Mouse (Mus musculus) heart, embryonic 13.5 days (tissue): Measurements from ENCODE around the gene Dnajc7. TPM values are rescaled to one million over a fixed set of nuclear protein-coding genes. Genes with fewer than 3 reads are reported as not detected.

Experiments used
- ATAC-seq: fragments of 200-750 bp; cut with Nextera tagmentation; 2 replicates; pipeline ENCODE4 v1.8.0; 2017; ENCODE audit warnings: moderate TSS enrichment; ENCODE audit not compliant: insufficient number of reproducible peaks, low FRiP score, low TSS enrichment; ENCODE audit errors: extremely low read depth
- H3K27ac ChIP-seq: fragments of 300-500 bp; sonication (generic); replicated peaks from 2 replicates; pipeline ENCODE4 v1.5.1; 2015; ENCODE audit warnings: moderate library complexity, mild to moderate bottlenecking, inconsistent platforms
- H3K27me3 ChIP-seq: fragments of 300-500 bp; sonication (generic); replicated peaks from 2 replicates; pipeline ENCODE4 v1.6.1; 2015; ENCODE audit warnings: mild to moderate bottlenecking, inconsistent platforms
- H3K36me3 ChIP-seq: fragments of 300-500 bp; sonication (generic); 2 replicates; pipeline ENCODE4 v1.6.1; 2015; ENCODE audit warnings: mild to moderate bottlenecking, inconsistent platforms
- H3K4me1 ChIP-seq: fragments of 300-500 bp; sonication (generic); 2 replicates; pipeline ENCODE4 v1.6.1; 2015; ENCODE audit warnings: inconsistent platforms
- H3K4me2 ChIP-seq: fragments of 300-500 bp; sonication (generic); 2 replicates; pipeline ENCODE4 v1.6.1; 2015; ENCODE audit warnings: inconsistent platforms, mild to moderate bottlenecking, moderate library complexity
- H3K4me3 ChIP-seq: fragments of 300-500 bp; sonication (generic); 2 replicates; pipeline ENCODE4 v1.5.1; 2015; ENCODE audit warnings: moderate library complexity, mild to moderate bottlenecking, inconsistent platforms
- H3K9ac ChIP-seq: fragments of 300-500 bp; sonication (generic); 2 replicates; pipeline ENCODE4 v1.6.1; 2015; ENCODE audit warnings: inconsistent platforms, mild to moderate bottlenecking, moderate library complexity
- H3K9me3 ChIP-seq: fragments of 300-500 bp; sonication (generic); 2 replicates; pipeline ENCODE4 v1.6.1; 2016; ENCODE audit warnings: inconsistent platforms
- WGBS: fragments of 180-500 bp; shearing (Covaris S2); methylation state at CpG from one replicate; pipeline ENCODE4 v1.1.7; 2015; ENCODE audit warnings: mixed read lengths; 5-methylcytosine and 5-hydroxymethylcytosine counted together
- polyA plus RNA-seq: library from polyadenylated mRNA; unstranded; fragments of >200 nt; fragmentation: Nextera tagmentation; extraction: Ambion mirVana; gene quantifications from 2 replicates; pipeline ENCODE4 v1.2.1, GENCODE M21; 2015

Dnajc7 gene
- polyA plus RNA-seq, 1 experiment from 2014 or later: 172 TPM

DNA sequence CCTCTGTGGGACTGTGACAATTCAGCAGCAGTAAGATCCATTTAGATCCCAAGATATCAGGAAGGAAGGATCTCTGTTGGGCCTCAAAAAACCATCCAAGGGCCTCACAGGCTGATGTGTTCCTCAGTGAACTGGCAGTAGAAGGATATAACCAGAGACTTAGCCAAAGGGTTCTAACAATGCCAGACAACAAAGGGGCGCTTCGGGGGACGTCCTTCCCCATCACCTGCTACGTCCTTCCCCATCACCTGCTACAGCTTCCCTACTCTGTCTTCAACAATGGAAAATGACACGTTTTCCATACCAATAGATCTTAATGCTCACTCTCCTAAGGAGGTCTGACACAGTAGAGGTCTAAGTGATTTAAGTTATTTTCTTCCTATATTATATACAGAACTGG is 3.6 kb downstream of the Dnajc7 start:
- Histone ChIP-seq H3K4me1 (peaks cover 51% of the 10 kb centered on the region), H3K36me3 (peaks cover 18% of the 10 kb centered on the region; the same call in 1 of the 2 replicates), H3K9ac (no peak overlapping the region), H3K9me3 (no peaks in the 10 kb centered on the region), H3K4me2 (no peak overlapping the region), H3K27me3 (no peaks in the 10 kb centered on the region), H3K27ac (no peak overlapping the region), H3K4me3 (no peak overlapping the region)
- no peak for ATAC-seq
- 86% methylated on average over 5 of the region's 5 CpGs for WGBS

DNA sequence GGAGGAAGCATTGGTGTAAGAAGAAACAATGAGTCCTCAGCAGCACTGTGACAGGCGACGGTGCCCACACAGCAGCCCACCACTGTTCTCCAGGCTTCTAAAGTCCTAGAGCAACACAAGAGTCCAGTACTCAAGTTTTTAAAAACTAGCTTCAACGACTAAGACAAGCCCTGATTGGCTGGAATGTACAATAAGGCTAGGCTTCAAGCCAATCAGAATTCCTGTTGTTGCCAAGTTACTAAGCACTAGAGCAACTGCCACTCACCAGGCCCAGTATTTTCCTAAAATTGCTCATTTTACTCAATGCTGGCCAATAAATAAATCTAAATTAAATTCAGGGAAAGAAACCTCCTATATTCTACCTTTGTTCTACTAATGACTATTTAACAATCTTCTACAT is 6.7 kb downstream of the Dnajc7 start:
- no peak for ATAC-seq
- H3K4me3 ChIP-seq: no peak overlapping the region

DNA sequence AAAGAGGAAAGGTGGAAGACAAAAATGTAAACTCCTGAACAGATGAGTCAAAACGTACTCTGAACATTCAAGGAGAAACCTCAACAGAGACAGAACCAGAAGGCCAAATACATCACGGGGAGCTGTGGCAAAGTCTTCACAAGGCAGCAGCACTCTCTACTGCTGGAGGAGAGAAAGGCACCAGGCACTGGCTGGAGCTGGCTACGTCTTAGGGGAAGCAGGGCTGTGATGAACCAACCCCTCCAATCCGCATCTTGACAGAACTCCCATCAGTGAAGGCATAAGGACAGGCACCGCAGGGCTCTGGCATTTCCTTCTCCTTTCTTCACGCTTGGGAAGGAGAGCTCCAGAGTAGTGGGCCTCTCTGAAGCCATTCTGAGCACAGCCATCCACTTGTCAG is 8.3 kb downstream of the Dnajc7 start:
- no peaks in the 10 kb centered on the region for H3K27me3 ChIP-seq
- ATAC-seq: no peak
- peaks cover 32% of the 10 kb centered on the region for H3K36me3 ChIP-seq
- peaks cover 60% of the 10 kb centered on the region for H3K4me1 ChIP-seq
- 85% methylated on average over 6 of the region's 6 CpGs for WGBS
- no peak overlapping the region for H3K27ac ChIP-seq
- H3K4me3 ChIP-seq: no peak overlapping the region
- H3K4me2 ChIP-seq: no peak overlapping the region
- H3K9ac ChIP-seq: no peak overlapping the region
- no peaks in the 10 kb centered on the region for H3K9me3 ChIP-seq

More for the DNA sequence above, 6.7 kb downstream of the Dnajc7 start:
- Histone ChIP-seq H3K27me3 (no peaks in the 10 kb centered on the region), H3K4me1 (peaks cover 70% of the 10 kb centered on the region), H3K4me2 (no peak overlapping the region), H3K9ac (no peak overlapping the region), H3K9me3 (no peaks in the 10 kb centered on the region), H3K27ac (no peak overlapping the region), H3K36me3 (peaks cover 20% of the 10 kb centered on the region; the same call in 1 of the 2 replicates)
- 77% methylated on average over 3 of the region's 3 CpGs for WGBS

DNA sequence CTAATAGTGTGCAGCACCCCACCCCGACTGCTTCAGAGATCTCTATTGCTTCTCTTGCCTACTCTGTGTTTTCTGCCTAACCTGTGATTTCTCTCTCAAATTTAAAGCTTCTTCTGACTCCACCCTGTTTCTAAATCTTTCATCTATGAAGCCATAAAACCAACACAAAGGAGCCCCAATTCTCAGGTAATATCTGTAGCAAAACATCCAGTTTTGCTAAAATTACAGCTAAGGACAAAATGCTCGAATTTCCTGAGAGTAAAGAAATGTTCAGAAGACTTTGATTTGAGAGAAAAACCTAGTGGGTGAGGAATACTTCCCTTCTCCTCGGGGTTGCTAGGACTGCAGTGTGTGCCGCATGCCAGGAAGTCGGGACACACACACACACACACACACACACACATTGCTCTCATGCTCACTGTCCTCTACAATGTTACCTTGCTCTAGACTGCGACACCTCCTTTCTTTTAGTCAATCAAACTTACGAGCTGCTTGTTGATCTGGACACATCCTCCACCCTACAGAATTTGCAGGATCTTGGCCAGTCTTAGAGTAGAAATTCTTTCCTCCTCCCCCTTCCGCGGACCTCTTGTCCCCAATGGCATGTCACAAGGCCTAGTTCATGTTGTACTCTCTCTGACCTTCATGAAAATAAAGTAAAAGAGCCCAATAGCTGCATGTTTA is 9.8 kb downstream of the Dnajc7 start:
- H3K9ac ChIP-seq: peak overlapping the region; percentile 67
- peak overlapping the region; percentile 46 for H3K4me2 ChIP-seq

DNA sequence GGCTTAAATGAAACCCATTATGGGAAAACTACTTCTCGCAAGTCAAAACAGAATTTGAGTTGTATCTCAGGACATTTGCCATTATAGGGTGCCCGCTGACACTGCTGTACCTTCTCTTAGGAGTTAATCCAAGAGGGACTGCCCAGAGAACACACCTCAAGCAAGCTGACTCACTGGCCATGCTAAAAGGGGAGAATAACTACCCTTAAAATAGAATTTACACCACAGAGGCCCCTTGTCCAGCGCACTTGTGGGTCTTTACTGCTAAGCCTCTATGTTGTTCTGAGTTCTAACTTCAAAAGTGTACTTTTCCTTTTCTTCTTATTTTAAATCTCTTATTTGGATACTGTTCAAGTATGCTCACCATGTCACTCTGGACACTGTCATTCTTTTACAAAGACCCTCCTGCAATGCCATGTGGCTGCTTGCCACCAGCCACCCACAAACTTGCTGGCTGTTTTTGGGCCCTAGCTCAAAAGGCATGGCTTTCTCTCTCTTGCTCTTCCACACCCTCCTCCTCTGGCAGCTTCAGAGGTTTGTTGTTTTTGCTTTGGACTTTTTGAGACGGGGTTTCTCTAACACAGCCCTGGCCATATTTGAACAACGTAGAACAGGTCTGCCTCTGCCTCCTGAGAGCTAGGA is 10.5 kb downstream of the Dnajc7 start:
- H3K9me3 ChIP-seq: no peaks in the 10 kb centered on the region
- no peak overlapping the region for H3K4me3 ChIP-seq
- no peaks in the 10 kb centered on the region for H3K27me3 ChIP-seq
- peaks cover 61% of the 10 kb centered on the region for H3K4me1 ChIP-seq
- WGBS: 63% methylated on average over 5 of the region's 5 CpGs
- H3K27ac ChIP-seq: peak overlapping the region; percentile 85
- H3K4me2 ChIP-seq: peak overlapping the region; percentile 46
- ATAC-seq: no peak
- H3K36me3 ChIP-seq: peaks cover 24% of the 10 kb centered on the region
- H3K9ac ChIP-seq: peak overlapping the region; percentile 67

More for the DNA sequence above, 9.8 kb downstream of the Dnajc7 start:
- H3K27me3 ChIP-seq: no peaks in the 10 kb centered on the region
- peaks cover 24% of the 10 kb centered on the region for H3K36me3 ChIP-seq
- no peak overlapping the region for H3K4me3 ChIP-seq
- peaks cover 57% of the 10 kb centered on the region for H3K4me1 ChIP-seq
- no peak for ATAC-seq
- 51% methylated on average over 9 of the region's 9 CpGs for WGBS
- H3K9me3 ChIP-seq: no peaks in the 10 kb centered on the region
- peak overlapping the region; percentile 85 for H3K27ac ChIP-seq

DNA sequence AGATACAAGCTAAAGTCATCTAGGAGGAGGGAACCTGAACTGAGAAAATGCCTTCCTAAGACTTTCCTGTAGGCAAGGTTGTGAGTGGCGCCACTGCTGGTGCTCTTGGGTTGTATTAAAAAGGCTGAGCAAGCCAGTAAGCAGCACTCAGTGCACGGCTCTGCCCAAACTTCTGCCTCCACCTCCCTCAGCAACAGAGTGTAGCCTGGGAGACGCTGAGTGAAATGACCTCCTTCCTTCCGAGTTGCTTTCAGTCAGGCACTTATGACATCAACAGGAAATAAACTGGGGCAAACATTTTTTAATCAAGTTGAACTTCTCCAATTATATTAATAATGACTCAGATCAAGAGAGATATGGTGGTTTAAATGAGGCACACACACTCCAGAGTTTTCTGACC is 11.2 kb downstream of the Dnajc7 start:
- ATAC-seq: no peak
- peaks cover 24% of the 10 kb centered on the region for H3K36me3 ChIP-seq
- 61% methylated on average over 4 of the region's 4 CpGs for WGBS
- no peak overlapping the region for H3K4me3 ChIP-seq
- peak overlapping the region; percentile 85 for H3K27ac ChIP-seq
- no peak overlapping the region for H3K9ac ChIP-seq
- peaks cover 68% of the 10 kb centered on the region for H3K4me1 ChIP-seq
- H3K9me3 ChIP-seq: no peaks in the 10 kb centered on the region
- H3K27me3 ChIP-seq: no peaks in the 10 kb centered on the region
- H3K4me2 ChIP-seq: no peak overlapping the region

DNA sequence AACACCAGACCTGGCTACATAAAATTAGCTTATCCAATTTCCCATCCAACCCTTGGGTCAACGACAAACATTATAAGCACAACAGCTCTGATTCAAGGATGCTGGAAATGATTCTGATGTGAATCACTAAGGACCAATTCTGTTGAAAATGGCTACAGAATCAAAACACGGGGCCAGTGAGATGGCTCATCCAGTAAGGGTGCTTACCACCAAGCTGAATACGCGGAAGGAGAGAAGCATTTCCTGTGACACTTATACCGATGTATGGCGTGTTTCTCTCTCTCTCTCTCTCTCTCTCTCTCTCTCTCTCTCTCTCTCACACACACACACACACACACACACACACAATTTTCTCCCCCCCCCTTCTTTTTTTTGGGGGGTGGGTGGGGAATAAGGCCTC is 12.8 kb downstream of the Dnajc7 start:
- ATAC-seq: no peak
- Histone ChIP-seq H3K27ac (no peak overlapping the region), H3K27me3 (no peaks in the 10 kb centered on the region), H3K4me3 (no peak overlapping the region), H3K9ac (no peak overlapping the region), H3K4me1 (peaks cover 65% of the 10 kb centered on the region), H3K4me2 (no peak overlapping the region), H3K9me3 (no peaks in the 10 kb centered on the region), H3K36me3 (peaks cover 19% of the 10 kb centered on the region)
- 84% methylated on average over 6 of the region's 6 CpGs for WGBS

DNA sequence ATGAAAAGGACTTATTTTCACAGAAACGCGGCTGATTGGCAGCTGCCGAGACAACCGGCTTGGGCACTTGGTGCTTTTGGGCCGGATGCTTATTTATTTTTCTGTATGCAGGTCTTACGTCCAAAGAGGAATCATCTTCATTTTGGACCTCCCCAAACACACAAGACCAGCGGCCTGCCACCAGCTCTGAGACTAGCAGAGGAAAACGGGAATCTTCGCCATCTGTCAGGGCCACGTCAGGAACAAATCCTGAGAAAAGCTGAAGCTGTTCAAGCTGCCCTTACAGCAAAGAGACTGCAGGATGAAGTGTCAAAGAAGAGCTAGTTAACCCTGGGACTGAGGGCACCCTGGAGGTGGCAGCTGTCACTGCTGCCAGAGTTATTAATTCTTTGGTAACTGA is 14.5 kb downstream of the Dnajc7 start:
- H3K9ac ChIP-seq: no peak overlapping the region
- H3K4me1 ChIP-seq: peaks cover 51% of the 10 kb centered on the region
- H3K4me3 ChIP-seq: no peak overlapping the region
- ATAC-seq: no peak
- WGBS: 88% methylated on average over 10 of the region's 10 CpGs
- H3K27me3 ChIP-seq: no peaks in the 10 kb centered on the region
- H3K27ac ChIP-seq: no peak overlapping the region
- H3K36me3 ChIP-seq: peaks cover 31% of the 10 kb centered on the region
- no peaks in the 10 kb centered on the region for H3K9me3 ChIP-seq
- no peak overlapping the region for H3K4me2 ChIP-seq

DNA sequence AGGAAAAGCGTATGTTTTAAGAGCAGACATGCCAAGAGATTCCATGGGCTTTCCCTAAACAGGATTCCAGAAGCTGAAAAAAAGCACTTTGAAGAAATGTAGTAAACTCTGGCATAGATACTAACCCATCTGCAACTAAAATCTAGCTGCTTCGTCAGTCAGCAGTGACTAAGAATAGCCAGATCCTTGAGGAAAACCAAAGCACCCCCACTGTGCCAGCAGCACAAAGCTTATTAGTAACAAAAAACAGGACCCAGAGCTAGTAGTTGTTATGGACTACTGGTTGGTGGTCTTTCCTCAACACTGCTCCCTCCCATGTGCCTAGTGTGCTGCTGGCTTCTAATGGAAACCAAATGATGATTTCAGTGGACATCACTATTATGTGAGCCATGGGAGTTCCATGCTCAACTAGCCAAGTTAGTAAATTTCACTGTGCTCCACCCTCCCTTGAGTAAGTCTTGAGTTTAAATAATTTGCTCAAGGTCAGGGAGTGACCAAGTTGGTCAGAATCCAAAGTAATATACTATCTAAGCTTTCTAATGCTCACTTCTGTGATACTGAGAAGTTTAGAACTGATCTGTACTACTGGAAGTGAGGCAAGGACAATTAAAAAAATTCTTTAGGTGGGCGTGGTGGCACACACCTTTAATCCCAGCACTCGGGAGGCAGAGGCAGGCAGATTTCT is 15.5 kb downstream of the Dnajc7 start:
- Histone ChIP-seq H3K4me1 (peaks cover 42% of the 10 kb centered on the region), H3K4me3 (no peak overlapping the region), H3K27ac (peak overlapping the region; percentile 33; the same call in 1 of the 2 replicates), H3K27me3 (no peaks in the 10 kb centered on the region), H3K9ac (0 out of 2 replicates have a peak overlapping the region, but pooled peaks have one; percentile 15), H3K9me3 (no peaks in the 10 kb centered on the region), H3K4me2 (no peak overlapping the region), H3K36me3 (peaks cover 41% of the 10 kb centered on the region)
- 77% methylated on average over 4 of the region's 4 CpGs for WGBS
- ATAC-seq: no peak

DNA sequence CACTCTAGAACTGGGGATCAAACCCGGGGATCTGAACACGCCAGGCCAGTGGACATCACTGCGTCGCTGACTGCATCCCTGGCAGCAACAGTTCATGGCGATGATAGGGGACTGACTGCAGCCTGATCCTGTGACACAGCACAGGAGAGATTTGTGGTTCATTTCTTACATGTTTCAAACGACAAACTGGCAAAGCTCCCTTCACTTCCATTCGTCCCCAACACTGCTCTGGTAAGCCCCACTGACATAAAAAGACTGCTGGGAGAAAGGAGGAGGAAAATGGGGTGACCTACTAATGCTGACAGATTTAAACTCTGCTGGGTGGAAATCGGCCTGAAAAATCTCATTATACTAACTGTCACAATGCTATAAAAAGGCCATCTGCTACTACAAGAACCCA is 16.2 kb downstream of the Dnajc7 start:
- peak overlapping the region; percentile 15; the same call in 1 of the 2 replicates for H3K9ac ChIP-seq
- H3K4me2 ChIP-seq: no peak overlapping the region
- no peak for ATAC-seq
- peaks cover 35% of the 10 kb centered on the region for H3K4me1 ChIP-seq
- H3K9me3 ChIP-seq: no peaks in the 10 kb centered on the region
- H3K27me3 ChIP-seq: no peaks in the 10 kb centered on the region
- peaks cover 48% of the 10 kb centered on the region for H3K36me3 ChIP-seq
- WGBS: 70% methylated on average over 8 of the region's 8 CpGs
- peak overlapping the region; percentile 33; the same call in 1 of the 2 replicates for H3K27ac ChIP-seq
- H3K4me3 ChIP-seq: no peak overlapping the region

DNA sequence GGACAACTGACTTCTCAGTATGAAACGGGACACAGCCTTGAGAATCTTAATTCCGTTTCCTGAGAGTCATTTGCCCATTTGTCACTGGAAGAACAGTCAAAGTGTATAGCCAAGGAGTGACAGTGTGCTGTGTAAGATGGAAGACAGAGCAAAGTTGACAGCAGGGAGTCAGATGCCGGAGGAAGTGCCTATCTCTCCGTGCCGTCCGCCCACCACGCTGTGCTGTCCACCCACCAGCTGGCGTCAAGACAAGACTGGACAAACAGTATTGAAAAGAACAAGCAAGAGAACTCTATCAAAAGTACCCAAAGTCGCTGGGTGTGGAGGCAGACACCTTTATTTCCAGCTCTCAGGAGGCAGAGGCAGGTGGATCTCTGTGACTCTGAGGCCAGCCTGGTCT is 16.8 kb downstream of the Dnajc7 start:
- 60% methylated on average over 9 of the region's 9 CpGs for WGBS
- Histone ChIP-seq H3K27me3 (no peaks in the 10 kb centered on the region), H3K9ac (no peak overlapping the region), H3K4me1 (peaks cover 29% of the 10 kb centered on the region), H3K4me2 (no peak overlapping the region), H3K36me3 (peaks cover 51% of the 10 kb centered on the region), H3K9me3 (no peaks in the 10 kb centered on the region), H3K4me3 (no peak overlapping the region), H3K27ac (0 out of 2 replicates have a peak overlapping the region, but pooled peaks have one; percentile 33)
- ATAC-seq: no peak
